Mouse (Mus musculus) olfactory bulb, adult 2 months (tissue): ENCODE results near the gene Fnbp1.

ENCODE experiments used
- CTCF ChIP-seq: fragments of 200-500 bp; IDR thresholded peaks from 2 replicates; pipeline ENCODE4 v1.5.1; 2012; ENCODE audit warnings: low read depth, mild to moderate bottlenecking, low read length, moderate library complexity; ENCODE audit not compliant: insufficient read depth
- POLR2A ChIP-seq: fragments of 200-500 bp; IDR thresholded peaks from 2 replicates; pipeline ENCODE4 v1.6.1; 2012; ENCODE audit warnings: mild to moderate bottlenecking, low read depth, low read length, moderate library complexity; ENCODE audit not compliant: insufficient read depth

DNA sequence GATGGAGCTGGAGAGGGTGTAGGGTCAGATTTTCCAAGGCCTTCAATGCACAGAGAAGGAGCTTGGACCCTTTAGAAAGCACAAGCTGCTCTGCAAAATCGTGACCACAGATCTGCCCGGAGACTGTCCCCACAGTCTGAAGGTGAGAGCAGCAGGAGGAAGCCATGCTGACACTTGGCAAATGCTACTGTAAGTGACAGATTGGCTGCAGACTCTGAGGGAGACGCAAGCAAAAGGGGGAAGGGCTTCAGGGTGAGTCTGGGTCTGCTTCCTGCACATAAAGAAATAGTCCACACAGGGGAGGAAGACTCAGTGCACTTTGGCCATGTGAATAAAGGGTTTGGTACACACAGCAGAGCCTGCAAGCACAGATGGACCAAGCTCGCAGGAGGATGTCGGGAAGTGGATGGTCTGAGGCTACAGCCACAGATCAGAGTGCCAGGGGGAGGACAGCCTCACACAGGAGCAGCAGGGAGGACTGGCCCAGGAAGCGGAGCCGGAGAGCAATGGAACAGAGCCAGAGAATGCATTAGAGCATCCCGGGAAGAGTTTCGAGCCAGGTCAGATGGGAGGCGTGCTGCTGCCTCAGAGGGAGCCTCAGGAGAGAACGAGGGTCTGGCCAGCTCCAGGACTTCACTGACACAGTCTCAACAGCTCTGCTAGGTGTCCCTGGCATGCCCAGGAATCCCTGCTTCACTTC lies 35.0 kb downstream of the Fnbp1 start:
- TF ChIP-seq CTCF: no peak
- no peak for TF ChIP-seq POLR2A
